Mouse (Mus musculus) E14TG2a.4 (cell line): ENCODE measurements around the gene Zic5.

Experiments
- CTCF ChIP-seq: conservative IDR thresholded peaks from 2 replicates; pipeline ENCODE4 v1.5.1; 2014; ENCODE audit warnings: low read length
- NANOG ChIP-seq: IDR thresholded peaks from 2 replicates; pipeline ENCODE4 v1.6.1; 2014; ENCODE audit warnings: borderline replicate concordance, low read length, mixed read lengths
- POU5F1 ChIP-seq: IDR thresholded peaks from 2 replicates; pipeline ENCODE4 v1.6.1; 2014; ENCODE audit warnings: low read length, borderline replicate concordance

GRCm38 (mm10) chr14:122484844-122485551 is 19.5 kb upstream of the Zic5 start:
- TF ChIP-seq NANOG = no peak
- no peak for TF ChIP-seq CTCF
- TF ChIP-seq POU5F1 = no peak
